Mouse (Mus musculus): ENCODE results near the gene Pcgf6.
"Not testable (repeated sequence)": the region's sequence is repeated elsewhere in the genome, so short reads cannot be mapped to it uniquely, and the experiment has no call there.

The Pcgf6 gene

GRCm38 (mm10) chr19:47026513-47026912, 24.2 kb downstream of the Pcgf6 start:
- no peak for DNase-seq (ENCODE audit: low spot score in 2 of 2)

GRCm38 (mm10) chr19:47024954-47025353, 25.8 kb downstream of the Pcgf6 start:
- DNase-seq (ENCODE audit: low spot score in 2 of 2) = no peak

GRCm38 (mm10) chr19:47023546-47023945, 27.2 kb downstream of the Pcgf6 start:
- DNase-seq (ENCODE audit: low spot score in 2 of 2) = no peak

- no peak for DNase-seq (ENCODE audit: low spot score in 2 of 2)
These were observed 28.0 kb downstream of the Pcgf6 start for GRCm38 (mm10) chr19:47022709-47023108.

GRCm38 (mm10) chr19:47019326-47019725, 31.4 kb downstream of the Pcgf6 start:
- no peak for DNase-seq (ENCODE audit: low spot score in 2 of 2)

GRCm38 (mm10) chr19:47018330-47018729, 32.4 kb downstream of the Pcgf6 start:
- DNase-seq (ENCODE audit: low spot score in 2 of 2) = no peak

GRCm38 (mm10) chr19:47017831-47018230, 32.9 kb downstream of the Pcgf6 start:
- no peak for DNase-seq (ENCODE audit: low spot score in 2 of 2)

- DNase-seq (ENCODE audit: low spot score in 2 of 2) = peak; percentile 62 to 65
These were observed 34.2 kb downstream of the Pcgf6 start for GRCm38 (mm10) chr19:47016487-47016886.

- DNase-seq (ENCODE audit: low spot score in 2 of 2) = no peak
These were observed 34.7 kb downstream of the Pcgf6 start for GRCm38 (mm10) chr19:47015965-47016364.

GRCm38 (mm10) chr19:47015396-47015795, 35.3 kb downstream of the Pcgf6 start:
- DNase-seq (ENCODE audit: low spot score in 2 of 2) = no peak

GRCm38 (mm10) chr19:47014447-47015381, 36.0 kb downstream of the Pcgf6 start, which contains the start of the genes Ina and Nt5c2:
Ina (plus strand) TSS chr19:47014698.
Nt5c2 (minus strand) TSS chr19:47015153.
- DNase-seq (ENCODE audit: low spot score in 2 of 2) = peak; percentile 15 to 39

GRCm38 (mm10) chr19:47014159-47014446, 36.6 kb downstream of the Pcgf6 start:
- DNase-seq (ENCODE audit: low spot score in 2 of 2) = no peak

- DNase-seq (ENCODE audit: low spot score in 2 of 2) = no peak
These were observed 37.2 kb downstream of the Pcgf6 start for GRCm38 (mm10) chr19:47013340-47014158.

- no peak for DNase-seq (ENCODE audit: low spot score in 2 of 2)
These were observed 38.1 kb downstream of the Pcgf6 start for GRCm38 (mm10) chr19:47012521-47013130.

- DNase-seq (ENCODE audit: low spot score in 2 of 2) = no peak
These were observed 40.8 kb downstream of the Pcgf6 start for GRCm38 (mm10) chr19:47009943-47010342.

- no peak for DNase-seq (ENCODE audit: low spot score in 2 of 2)
These were observed 41.3 kb downstream of the Pcgf6 start for GRCm38 (mm10) chr19:47009420-47009819.

- DNase-seq (ENCODE audit: low spot score in 2 of 2) = peak in 1 of 2 experiments; percentile 25
These were observed 44.4 kb downstream of the Pcgf6 start for GRCm38 (mm10) chr19:47006321-47006720.

- DNase-seq (ENCODE audit: low spot score in 2 of 2) = no peak
These were observed 44.8 kb downstream of the Pcgf6 start for GRCm38 (mm10) chr19:47005873-47006272.

GRCm38 (mm10) chr19:47003742-47004511, 46.8 kb downstream of the Pcgf6 start:
- DNase-seq (ENCODE audit: low spot score in 2 of 2) = no peak

- not testable (repeated sequence) for DNase-seq (ENCODE audit: low spot score in 2 of 2)
These were observed 50.3 kb downstream of the Pcgf6 start for GRCm38 (mm10) chr19:47000357-47000756.

GRCm38 (mm10) chr19:46999753-47000152, 51.0 kb downstream of the Pcgf6 start:
- no peak for DNase-seq (ENCODE audit: low spot score in 2 of 2)

All from urinary bladder, adult 18-20 months (tissue).